Mouse (Mus musculus): Measurements from ENCODE around the gene Faf1. TPM values are rescaled to one million over a fixed set of nuclear protein-coding genes. Genes with fewer than 3 reads are reported as not detected.

The Faf1 gene
- polyA plus RNA-seq, 2 experiments: 7.3 to 16.6 TPM

DNA sequence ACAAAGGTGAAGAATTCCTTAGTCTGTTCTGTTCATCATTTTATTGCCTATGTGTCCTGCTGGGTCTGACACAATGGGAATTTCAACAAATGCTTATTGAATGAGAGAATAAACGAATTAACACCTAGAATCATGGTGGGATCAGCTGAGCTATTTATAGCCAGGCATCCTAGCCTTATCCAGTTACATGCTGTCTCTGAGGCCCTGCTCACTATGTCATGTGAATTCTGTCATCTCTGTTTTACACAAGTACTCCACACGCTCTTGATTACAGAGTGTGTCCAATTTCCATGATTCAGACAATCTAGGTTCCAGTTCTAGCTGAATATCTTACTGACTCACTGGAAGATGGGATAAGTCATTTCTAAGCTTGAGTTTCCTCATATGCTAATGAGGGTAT is 183.9 kb downstream of the Faf1 start:
- TF ChIP-seq CTCF (IDR thresholded peaks at IDR 0.05; ENCODE audit: low read depth) (no peak), EP300 (IDR thresholded peaks at IDR 0.05; ENCODE audit: low read depth) (no peak)
- Histone ChIP-seq H3K4me1 (replicated peaks; ENCODE audit: control insufficient read depth in 2 of 2, insufficient read depth in 2 of 2, low read length in 1 of 2) (no peaks in the 10 kb centered on the region), H3K27me3 (ENCODE audit: control insufficient read depth, insufficient read depth, low read length) (no peaks in the 10 kb centered on the region), H3K36me3 (replicated peaks; ENCODE audit: control insufficient read depth, insufficient read depth, low read depth) (no peaks in the 10 kb centered on the region), H3K4me2 (ENCODE audit: low read depth) (no peak overlapping the region), H3K27ac (no peak overlapping the region), H3K4me3 (ENCODE audit: insufficient read depth in 1 of 2, low read depth in 2 of 2, low read length in 2 of 2) (no peak overlapping the region), H3K9ac (replicated peaks) (no peak overlapping the region), H3K9me3 (ENCODE audit: control insufficient read depth, low read length) (no peaks in the 10 kb centered on the region)
- WGBS (ENCODE audit: insufficient replicate concordance): 69% methylated on average over 2 of the region's 2 CpGs
- DNase-seq (ENCODE audit: low read depth in 3 of 3, low spot score in 3 of 3) (no peak), ATAC-seq (ENCODE audit: insufficient read depth) (no peak)

- Histone ChIP-seq H3K4me1 (replicated peaks; ENCODE audit: control insufficient read depth in 2 of 2, insufficient read depth in 2 of 2, low read length in 1 of 2) (no peaks in the 10 kb centered on the region), H3K4me3 (ENCODE audit: insufficient read depth in 1 of 2, low read depth in 2 of 2, low read length in 2 of 2) (no peak overlapping the region), H3K36me3 (replicated peaks; ENCODE audit: control insufficient read depth, insufficient read depth, low read depth) (no peaks in the 10 kb centered on the region), H3K27ac (no peak overlapping the region), H3K27me3 (ENCODE audit: control insufficient read depth, insufficient read depth, low read length) (no peaks in the 10 kb centered on the region), H3K4me2 (ENCODE audit: low read depth) (no peak overlapping the region), H3K9ac (replicated peaks) (no peak overlapping the region), H3K9me3 (ENCODE audit: control insufficient read depth, low read length) (no peaks in the 10 kb centered on the region)
- ATAC-seq (ENCODE audit: insufficient read depth) (no peak), DNase-seq (ENCODE audit: low read depth in 3 of 3, low spot score in 3 of 3) (no peak)
- TF ChIP-seq EP300 (IDR thresholded peaks at IDR 0.05; ENCODE audit: low read depth) (no peak), CTCF (IDR thresholded peaks at IDR 0.05; ENCODE audit: low read depth) (no peak)
- WGBS (ENCODE audit: insufficient replicate concordance): 87% methylated on average over 4 of the region's 4 CpGs
Measured at GRCm38 (mm10) chr4:109862271-109862670, 185.9 kb downstream of the Faf1 start.

DNA sequence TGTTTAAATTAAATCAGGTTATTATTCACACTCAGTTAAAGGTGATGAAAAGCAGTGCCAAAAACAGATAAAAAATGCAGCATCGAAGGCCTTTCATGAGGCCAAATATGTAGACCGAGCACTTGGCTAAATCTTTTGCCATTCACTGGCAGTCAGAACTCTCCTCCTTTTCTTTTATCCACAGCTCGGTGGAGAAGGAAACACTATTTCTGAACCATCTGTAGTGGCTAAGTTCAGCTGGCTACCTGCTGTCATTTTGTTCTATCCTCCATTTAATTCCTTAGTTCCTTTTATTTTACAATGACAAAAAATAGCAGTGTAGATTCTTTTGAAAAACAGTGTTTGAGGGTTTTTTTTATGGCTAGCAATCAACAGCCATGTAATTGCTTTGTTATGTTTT is 186.6 kb downstream of the Faf1 start:
- TF ChIP-seq CTCF (IDR thresholded peaks at IDR 0.05; ENCODE audit: low read depth) (no peak), EP300 (IDR thresholded peaks at IDR 0.05; ENCODE audit: low read depth) (no peak)
- Histone ChIP-seq H3K4me1 (replicated peaks; ENCODE audit: control insufficient read depth in 2 of 2, insufficient read depth in 2 of 2, low read length in 1 of 2) (no peaks in the 10 kb centered on the region), H3K27me3 (ENCODE audit: control insufficient read depth, insufficient read depth, low read length) (no peaks in the 10 kb centered on the region), H3K27ac (no peak overlapping the region), H3K36me3 (replicated peaks; ENCODE audit: control insufficient read depth, insufficient read depth, low read depth) (no peaks in the 10 kb centered on the region), H3K9ac (replicated peaks) (no peak overlapping the region), H3K4me2 (ENCODE audit: low read depth) (no peak overlapping the region), H3K4me3 (ENCODE audit: insufficient read depth in 1 of 2, low read depth in 2 of 2, low read length in 2 of 2) (no peak overlapping the region), H3K9me3 (ENCODE audit: control insufficient read depth, low read length) (no peaks in the 10 kb centered on the region)
- DNase-seq (ENCODE audit: low read depth in 3 of 3, low spot score in 3 of 3) (no peak), ATAC-seq (ENCODE audit: insufficient read depth) (no peak)
- WGBS (ENCODE audit: insufficient replicate concordance): 77% methylated on average over 3 of the region's 3 CpGs

- H3K36me3 ChIP-seq (replicated peaks; ENCODE audit: control insufficient read depth, insufficient read depth, low read depth): no peaks in the 10 kb centered on the region
- no peak for DNase-seq (ENCODE audit: low read depth in 3 of 3, low spot score in 3 of 3)
- no peak overlapping the region for H3K4me2 ChIP-seq (ENCODE audit: low read depth)
- 78% methylated on average over 3 of the region's 3 CpGs for WGBS (ENCODE audit: insufficient replicate concordance)
- H3K9me3 ChIP-seq (ENCODE audit: control insufficient read depth, low read length): no peaks in the 10 kb centered on the region
- TF ChIP-seq CTCF (IDR thresholded peaks at IDR 0.05; ENCODE audit: low read depth): no peak
- no peak for TF ChIP-seq EP300 (IDR thresholded peaks at IDR 0.05; ENCODE audit: low read depth)
- H3K27me3 ChIP-seq (ENCODE audit: control insufficient read depth, insufficient read depth, low read length): no peaks in the 10 kb centered on the region
- ATAC-seq (ENCODE audit: insufficient read depth): no peak
- no peak overlapping the region for H3K9ac ChIP-seq (replicated peaks)
- H3K4me3 ChIP-seq (ENCODE audit: insufficient read depth in 1 of 2, low read depth in 2 of 2, low read length in 2 of 2): no peak overlapping the region
- H3K27ac ChIP-seq: no peak overlapping the region
- H3K4me1 ChIP-seq (replicated peaks; ENCODE audit: control insufficient read depth in 2 of 2, insufficient read depth in 2 of 2, low read length in 1 of 2): no peaks in the 10 kb centered on the region
Measured at GRCm38 (mm10) chr4:109868897-109869484, 192.6 kb downstream of the Faf1 start.

GRCm38 (mm10) chr4:109884333-109884732 is 207.9 kb downstream of the Faf1 start:
- H3K27ac ChIP-seq: no peak overlapping the region
- no peaks in the 10 kb centered on the region for H3K27me3 ChIP-seq (ENCODE audit: control insufficient read depth, insufficient read depth, low read length)
- no peaks in the 10 kb centered on the region for H3K9me3 ChIP-seq (ENCODE audit: control insufficient read depth, low read length)
- DNase-seq (ENCODE audit: low read depth in 3 of 3, low spot score in 3 of 3) (no peak), ATAC-seq (ENCODE audit: insufficient read depth) (no peak)
- no peak overlapping the region for H3K4me3 ChIP-seq (ENCODE audit: insufficient read depth in 1 of 2, low read depth in 2 of 2, low read length in 2 of 2)
- no peak overlapping the region for H3K9ac ChIP-seq (replicated peaks)
- H3K4me2 ChIP-seq (ENCODE audit: low read depth): no peak overlapping the region
- no peaks in the 10 kb centered on the region for H3K4me1 ChIP-seq (replicated peaks; ENCODE audit: control insufficient read depth in 2 of 2, insufficient read depth in 2 of 2, low read length in 1 of 2)
- WGBS (ENCODE audit: insufficient replicate concordance): 82% methylated on average over 4 of the region's 4 CpGs
- TF ChIP-seq EP300 (IDR thresholded peaks at IDR 0.05; ENCODE audit: low read depth): no peak
- TF ChIP-seq CTCF (IDR thresholded peaks at IDR 0.05; ENCODE audit: low read depth): no peak
- no peaks in the 10 kb centered on the region for H3K36me3 ChIP-seq (replicated peaks; ENCODE audit: control insufficient read depth, insufficient read depth, low read depth)

Data from liver, embryonic 14.5 days (tissue).